Mouse (Mus musculus): ENCODE data around the gene Tspo2.
A peak's percentile ranks its signal among the peaks of the same experiment; 100 is the strongest.

Tspo2 gene

GRCm38 (mm10) chr17:48417521-48417920, 33.8 kb downstream of the Tspo2 start:
- DNase-seq (ENCODE audit: low spot score in 2 of 2), result no peak

DNA sequence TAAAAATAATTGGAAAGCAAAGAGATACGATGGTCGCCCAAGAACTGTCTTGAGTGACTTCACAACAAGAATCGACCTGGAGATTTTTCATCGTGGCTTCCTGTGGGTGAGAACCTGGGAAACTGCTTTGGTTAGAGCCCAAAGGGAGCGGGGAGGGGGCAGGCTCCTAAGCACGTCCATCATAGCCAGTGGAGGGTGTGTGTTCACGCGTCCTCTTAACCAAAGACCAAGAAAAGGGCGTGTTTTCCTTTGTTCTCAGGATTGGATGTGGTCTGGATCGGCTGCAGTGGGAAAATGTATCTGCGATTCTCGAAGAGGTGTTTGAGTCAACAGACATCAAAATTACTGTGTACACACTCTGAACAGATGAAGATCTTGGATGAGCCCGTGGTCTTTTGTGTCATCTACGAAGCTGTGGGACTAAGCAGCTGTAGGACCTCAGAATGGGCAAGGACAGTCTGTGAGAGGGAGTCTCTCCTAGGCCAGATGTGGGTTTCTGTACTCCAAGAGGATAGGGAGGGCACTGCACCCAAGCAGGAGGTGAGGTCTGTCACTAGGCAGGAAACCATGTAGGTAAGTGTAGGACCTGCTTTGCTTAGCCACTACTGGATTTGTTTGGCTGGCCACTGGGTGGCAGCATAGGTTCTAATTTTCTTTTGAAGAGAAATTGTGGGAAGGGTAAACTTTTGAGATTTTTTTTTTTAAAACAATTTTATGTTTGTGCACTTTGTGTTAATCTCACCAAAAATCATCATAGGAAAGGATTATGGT, 34.7 kb downstream of the Tspo2 start:
- DNase-seq (ENCODE audit: low spot score in 2 of 2), result no peak

DNA sequence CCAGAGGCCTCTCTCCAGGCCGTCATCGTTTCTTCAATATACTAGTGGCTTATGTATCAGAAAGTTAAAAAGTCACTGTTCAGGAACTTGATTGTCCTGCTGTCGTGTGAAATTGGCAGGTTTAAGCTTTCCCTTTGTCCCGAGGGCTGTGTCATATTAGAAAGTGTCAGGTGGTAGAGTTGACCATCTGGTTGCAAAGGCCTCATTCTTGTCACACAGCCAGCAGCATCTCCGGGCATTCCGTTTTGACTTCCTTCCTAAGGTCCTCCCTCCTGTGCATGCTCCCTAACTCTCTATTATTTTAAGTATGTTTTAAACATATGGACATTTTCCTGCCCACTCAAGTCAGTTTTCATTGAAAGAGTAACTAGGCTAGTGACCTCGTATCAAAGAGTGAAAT, 35.3 kb downstream of the Tspo2 start:
- DNase-seq (ENCODE audit: low spot score in 2 of 2), result no peak

DNA sequence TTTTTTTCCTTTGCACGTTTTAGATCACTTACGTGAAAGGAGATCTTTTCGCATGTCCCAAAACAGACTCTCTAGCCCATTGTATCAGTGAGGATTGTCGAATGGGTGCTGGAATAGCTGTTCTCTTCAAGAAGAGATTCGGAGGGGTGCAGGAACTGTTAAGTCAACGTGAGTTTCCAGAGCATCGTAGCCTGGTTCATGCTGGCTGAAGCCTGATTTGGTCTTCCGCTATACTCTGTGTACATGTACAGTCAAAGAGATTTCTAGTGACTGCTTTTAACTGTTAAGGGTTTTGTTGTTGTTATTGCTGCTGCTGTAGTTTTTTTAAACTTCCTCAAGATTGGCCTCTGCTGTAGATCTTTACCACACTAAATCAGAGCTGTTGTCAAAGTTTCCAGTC, 40.1 kb downstream of the Tspo2 start:
- no peak for DNase-seq (ENCODE audit: low spot score in 2 of 2)

- DNase-seq (ENCODE audit: low spot score in 2 of 2), result no peak
Observed at GRCm38 (mm10) chr17:48410299-48410785, 41.0 kb downstream of the Tspo2 start.

DNA sequence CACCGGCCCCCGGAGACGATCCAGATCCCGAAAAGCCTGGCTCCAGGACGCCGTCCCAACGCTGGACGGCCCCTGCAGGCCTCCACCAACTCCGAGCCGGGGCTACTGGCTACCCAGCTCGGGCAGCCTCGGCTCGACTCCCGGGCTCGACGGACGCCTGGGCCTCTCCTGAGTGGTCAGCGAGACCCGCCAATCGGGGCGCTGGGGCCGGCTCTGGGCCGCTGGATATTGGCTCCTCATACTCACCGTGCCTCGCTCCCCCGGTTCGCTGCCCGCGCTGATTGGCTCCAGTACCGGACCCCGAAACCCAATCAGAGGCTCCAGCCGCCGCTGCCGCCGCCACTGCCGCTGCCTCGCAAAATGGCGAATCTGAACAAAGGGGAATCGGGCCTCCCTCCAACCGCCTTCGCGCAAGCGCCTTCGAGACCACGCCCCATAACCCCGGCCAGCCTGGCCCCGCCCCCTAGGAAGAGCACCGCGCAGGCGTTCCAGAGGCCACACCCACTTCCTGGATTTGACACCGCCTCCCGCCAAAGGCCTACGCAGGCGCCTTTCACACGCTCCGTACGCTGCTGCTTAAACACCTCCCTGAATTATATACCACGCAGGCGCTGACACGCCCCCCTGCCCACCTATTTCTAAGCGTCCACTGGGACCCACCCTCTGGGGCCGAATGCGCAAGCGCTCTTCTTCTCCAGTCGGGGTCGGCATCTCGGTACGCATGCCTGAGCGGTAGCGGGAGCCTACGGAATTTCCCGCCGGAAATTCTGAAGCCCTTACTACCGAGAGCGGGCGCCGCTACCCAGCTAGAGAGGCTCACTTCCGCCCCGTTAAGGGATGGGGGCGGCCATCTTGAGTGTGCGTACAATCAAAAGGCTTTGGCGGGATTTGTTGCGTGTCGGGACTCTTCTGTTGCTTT, 41.7 kb downstream of the Tspo2 start, which contains the start of the genes Nfya and Oard1:
Nfya (minus strand) TSS at position 527 of the 919 bp plus-strand sequence.
Oard1 (plus strand) TSS at position 635 of the 919 bp plus-strand sequence.
- peak; percentile 99 for DNase-seq (ENCODE audit: low spot score in 2 of 2)

DNA sequence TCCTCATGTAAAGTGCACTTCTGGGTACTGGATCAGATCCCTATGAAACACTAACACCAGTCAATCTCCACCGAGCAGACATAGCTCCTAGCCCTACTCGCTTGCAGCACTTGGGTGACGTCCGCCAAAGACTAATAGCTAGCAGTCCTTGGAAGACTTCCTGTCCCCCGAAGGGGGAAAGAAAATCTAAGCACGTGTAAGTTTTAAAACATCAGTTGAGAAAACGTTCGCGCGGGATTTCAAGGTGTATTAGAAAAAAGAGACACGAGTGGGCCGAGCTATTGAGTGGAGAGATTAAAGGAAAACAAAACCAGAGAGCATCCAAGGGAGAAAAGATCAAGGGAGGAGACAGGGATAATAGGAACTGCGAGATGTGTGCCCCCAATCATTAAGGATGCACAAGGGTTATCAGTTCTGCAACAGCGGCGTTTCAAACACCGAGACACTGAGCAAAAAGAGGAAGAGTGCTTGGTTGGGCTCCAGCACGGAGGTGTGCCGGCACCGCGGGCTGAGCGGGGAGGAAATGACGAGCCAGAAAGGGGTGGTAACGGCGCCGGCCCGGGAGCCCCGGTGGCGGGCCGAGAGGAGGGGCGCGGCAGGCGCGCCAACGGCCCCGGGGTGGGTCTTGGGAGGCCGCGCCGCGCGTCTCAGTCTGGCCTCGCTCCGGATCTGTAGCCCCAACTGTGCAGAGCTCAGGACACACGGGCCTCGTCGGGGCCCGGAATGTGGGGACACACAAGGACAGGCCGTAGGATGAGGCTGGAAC, 42.6 kb downstream of the Tspo2 start:
- peak; percentile 39 to 54 for DNase-seq (ENCODE audit: low spot score in 2 of 2)

DNA sequence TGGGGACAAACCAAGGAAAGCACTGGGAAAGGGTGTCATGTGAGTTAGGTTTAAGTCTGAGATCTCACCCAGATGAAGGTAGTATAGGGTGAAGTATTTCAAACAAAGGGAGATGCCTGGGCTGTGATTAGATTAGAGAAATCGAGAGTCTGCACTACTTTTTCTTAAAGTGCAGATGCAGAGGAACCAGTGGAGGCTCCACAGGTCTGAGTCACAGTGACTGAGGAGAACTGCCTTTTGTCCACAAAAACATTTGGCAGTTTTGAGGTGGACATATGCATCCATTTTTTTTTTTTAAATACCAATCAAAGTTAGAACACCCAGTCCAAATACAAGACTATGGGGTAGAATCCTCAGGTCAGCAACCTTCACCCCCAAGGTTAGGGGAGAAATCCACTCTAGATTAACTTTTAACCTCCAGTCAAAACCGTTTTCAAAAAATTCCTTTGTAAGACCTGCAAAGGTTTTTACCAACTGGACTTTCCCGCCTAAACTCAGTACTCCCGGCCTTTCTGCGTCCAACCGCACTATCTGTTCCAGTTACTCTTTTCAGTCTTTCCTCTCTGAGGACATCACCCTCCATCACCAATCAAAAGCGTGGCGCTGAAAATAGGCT, 43.3 kb downstream of the Tspo2 start:
- peak in 1 of 2 experiments; percentile 29 for DNase-seq (ENCODE audit: low spot score in 2 of 2)

DNA sequence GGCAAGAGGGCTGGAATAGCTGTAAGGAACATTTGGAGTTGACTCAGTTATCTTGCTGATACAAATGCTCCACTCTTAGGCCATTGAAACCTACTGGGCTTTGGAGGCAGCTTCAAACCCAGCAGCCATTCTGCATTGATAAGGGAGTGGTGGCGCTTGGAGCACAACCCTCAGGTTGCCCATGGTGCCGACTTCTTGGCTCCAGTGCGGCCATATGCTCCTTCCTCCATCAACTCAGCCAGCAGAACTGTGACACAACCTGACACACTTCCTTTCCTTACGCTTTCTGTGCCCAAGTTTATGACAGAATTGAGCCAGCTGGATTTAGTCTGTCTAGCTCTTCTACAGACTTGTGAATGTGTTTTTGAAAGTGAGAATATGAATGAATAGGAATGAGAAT, 44.2 kb downstream of the Tspo2 start:
- no peak for DNase-seq (ENCODE audit: low spot score in 2 of 2)

- no peak for DNase-seq (ENCODE audit: low spot score in 2 of 2)
Observed at GRCm38 (mm10) chr17:48404706-48405105, 46.6 kb downstream of the Tspo2 start.

GRCm38 (mm10) chr17:48403848-48404247, 47.5 kb downstream of the Tspo2 start:
- DNase-seq (ENCODE audit: low spot score in 2 of 2), result no peak

DNA sequence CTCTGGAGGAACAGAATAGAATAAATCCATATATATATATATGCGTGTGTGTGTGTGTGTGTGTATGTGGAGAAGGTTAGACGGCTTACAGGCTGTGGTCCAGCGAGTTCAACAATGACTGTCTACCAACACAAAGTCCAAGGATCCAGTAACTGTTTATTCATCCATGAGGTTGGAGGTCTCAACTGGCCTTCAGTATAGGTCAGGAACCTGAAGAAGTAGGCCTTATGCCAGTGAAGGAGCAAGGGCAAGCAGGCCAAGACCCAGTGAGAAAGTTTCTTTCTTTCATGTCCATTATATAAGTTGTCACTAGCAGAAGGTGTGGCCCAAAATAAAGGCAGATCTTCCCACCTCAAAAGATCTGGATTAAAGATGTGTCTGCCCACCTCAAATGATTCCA, 48.6 kb downstream of the Tspo2 start:
- no peak for DNase-seq (ENCODE audit: low spot score in 2 of 2)

GRCm38 (mm10) chr17:48401710-48402109, 49.6 kb downstream of the Tspo2 start:
- no peak for DNase-seq (ENCODE audit: low spot score in 2 of 2)
